Mouse (Mus musculus) CD4-positive, CD25-positive, alpha-beta regulatory T cell, adult 2 months (primary cell): ENCODE measurements around the gene Nusap1.
A peak's percentile ranks its signal among the peaks of the same experiment; 100 is the strongest.
"Not testable (repeated sequence)": the region's sequence is repeated elsewhere in the genome, so short reads cannot be mapped to it uniquely, and the experiment has no call there.

Experiments used
- DNase-seq: peaks from one replicate; pipeline ENCODE4 v3.0.0-alpha.2; 2012; ENCODE audit warnings: low read depth, low spot score

The Nusap1 gene

GRCm38 (mm10) chr2:119618199-119618982 is at the start of gene Nusap1, which contains the start of gene Oip5:
Gene Nusap1 (plus strand): TSS chr2:119618298.
Gene Oip5 (minus strand): TSS chr2:119618469.
- peak; percentile 97 for DNase-seq

- DNase-seq, result no peak
These were observed 45.6 kb upstream of the Nusap1 start for GRCm38 (mm10) chr2:119572471-119572870.

- no peak for DNase-seq
These were observed 36.5 kb upstream of the Nusap1 start for GRCm38 (mm10) chr2:119581571-119581970.

- DNase-seq, result no peak
These were observed 34.7 kb upstream of the Nusap1 start for GRCm38 (mm10) chr2:119583439-119583838.

DNA sequence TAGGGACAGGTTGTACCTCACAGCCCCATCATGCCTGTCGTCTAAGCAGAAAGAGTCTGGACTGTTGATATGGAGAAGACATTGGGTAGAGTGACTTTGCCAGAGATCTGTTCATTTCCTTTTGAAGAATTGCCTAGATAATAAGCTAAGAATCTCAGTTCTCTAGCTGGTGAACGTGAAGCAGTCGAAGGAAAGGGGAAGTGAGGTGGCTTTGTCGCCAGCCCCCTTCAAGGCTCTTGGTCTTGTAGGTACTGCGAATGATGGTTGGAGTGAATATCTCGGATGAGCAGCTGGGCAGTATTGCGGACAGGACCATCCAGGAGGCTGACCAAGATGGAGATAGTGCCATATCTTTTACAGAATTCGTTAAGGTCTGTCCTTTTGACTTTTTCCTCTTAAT is 33.8 kb upstream of the Nusap1 start:
- DNase-seq, result no peak

- peak; percentile 82 for DNase-seq
These were observed 30.7 kb upstream of the Nusap1 start for GRCm38 (mm10) chr2:119587383-119587782.

- DNase-seq, result peak; percentile 36
These were observed 26.9 kb upstream of the Nusap1 start for GRCm38 (mm10) chr2:119591247-119591646.

GRCm38 (mm10) chr2:119593765-119594112 is 24.4 kb upstream of the Nusap1 start:
- DNase-seq, result no peak

DNA sequence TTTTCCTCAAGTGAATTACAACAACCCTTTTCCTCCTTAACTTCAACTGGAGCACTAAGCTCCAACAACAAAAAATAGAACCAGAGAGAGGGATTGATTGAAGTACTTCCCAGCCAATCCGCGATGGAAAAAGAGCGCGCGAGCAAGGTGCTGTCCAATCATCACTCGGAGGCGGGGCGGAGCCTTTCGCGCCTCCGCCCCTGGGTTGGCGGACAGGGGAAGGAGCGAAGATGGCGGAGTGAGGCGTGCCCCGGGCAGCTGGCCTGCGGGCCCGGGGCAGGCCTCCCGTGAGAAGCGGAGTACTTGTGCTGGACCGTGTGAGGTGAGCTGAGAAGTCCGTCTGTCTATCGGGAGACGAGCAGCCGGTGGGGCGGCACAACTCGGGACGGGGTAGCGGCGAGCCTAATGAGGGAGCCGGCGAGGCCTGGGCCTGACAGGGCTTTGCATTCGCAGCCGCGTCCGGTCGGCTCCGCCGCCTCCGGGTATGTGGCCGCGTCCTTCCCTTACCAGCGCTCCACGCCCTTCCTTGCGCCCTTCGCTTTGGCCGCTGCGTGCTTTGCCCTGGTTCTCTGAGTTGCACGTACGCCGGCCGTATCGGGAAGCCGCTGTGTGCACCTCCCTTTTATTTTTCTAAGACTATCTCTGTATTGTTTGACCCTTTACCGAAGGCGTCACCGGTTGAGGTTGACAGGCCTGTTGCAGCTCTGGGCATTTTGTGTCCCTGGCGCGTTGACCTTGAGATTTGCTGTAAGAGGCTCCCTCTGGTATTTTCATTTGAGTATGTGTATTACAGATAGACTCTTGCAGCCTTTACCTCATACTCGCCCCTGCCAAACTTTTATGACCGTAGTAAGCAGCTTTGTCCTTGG is 23.8 kb upstream of the Nusap1 start:
- DNase-seq, result peak; percentile 97

DNA sequence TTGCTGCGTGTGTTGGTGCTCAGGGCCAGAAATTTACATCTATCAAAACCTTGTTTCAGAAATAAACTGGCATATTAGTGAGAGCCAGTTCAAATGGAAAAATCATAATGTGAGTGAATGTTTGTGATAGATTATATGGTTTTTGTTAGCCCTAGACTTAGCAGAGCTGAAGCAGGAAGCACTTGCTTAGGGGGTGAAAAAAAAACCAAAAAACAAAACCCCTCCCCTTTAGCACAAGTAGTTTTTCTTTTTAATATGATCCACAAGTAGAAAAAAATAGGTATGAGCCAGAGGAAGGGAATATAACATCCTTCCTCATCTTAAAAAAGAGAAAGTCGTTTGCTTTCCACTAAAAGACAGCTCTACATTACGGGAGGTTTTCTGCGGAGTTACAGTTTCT is 22.8 kb upstream of the Nusap1 start:
- DNase-seq, result no peak

DNA sequence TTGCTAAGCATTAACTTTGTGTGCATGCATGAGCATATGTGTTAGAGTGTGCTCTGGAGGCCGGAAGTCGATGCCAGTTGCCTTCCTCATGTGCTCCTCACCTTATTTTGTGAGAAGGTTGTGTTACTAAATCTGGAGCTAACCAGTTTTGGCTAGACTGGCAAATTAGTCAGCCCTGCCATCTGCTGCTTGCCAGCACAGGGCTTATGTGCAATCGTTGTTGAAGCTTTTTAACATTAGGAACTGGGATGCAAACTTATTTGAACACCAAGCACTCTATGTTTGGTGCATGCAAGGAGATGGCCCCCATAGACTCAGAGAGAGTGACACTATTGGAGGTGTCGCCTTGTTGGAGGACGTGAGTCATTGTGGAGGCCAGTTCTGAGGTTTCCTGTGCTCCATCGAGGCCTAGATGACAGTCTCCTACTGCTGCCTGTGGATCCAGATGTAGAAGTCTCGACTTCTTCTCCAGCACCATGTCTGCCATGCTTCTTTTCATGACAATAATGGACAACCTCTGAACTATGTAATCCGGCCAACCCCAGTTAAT is 21.2 kb upstream of the Nusap1 start:
- no peak for DNase-seq

DNA sequence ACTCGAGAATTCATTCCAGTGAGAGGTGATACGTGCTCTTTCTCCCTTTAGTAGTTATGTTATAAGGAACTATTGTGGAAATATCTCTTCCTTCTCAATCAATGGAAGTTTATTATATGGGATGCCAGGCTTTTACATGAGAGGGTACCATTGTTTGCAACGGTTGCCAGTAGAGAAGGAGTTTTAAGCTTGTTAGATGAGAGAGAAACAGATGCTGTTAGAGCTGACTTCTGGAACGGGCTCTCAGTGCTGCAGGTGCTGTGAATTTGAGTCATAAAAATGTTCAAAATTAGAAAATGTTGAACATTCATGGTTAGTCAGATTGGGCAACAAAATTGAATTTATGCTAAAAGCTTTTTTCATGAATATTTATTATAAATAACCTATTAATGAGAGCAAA is 17.1 kb upstream of the Nusap1 start:
- DNase-seq, result no peak

GRCm38 (mm10) chr2:119601575-119601974 is 16.5 kb upstream of the Nusap1 start:
- DNase-seq, result not testable (repeated sequence)

GRCm38 (mm10) chr2:119602488-119602887 is 15.6 kb upstream of the Nusap1 start:
- no peak for DNase-seq

- DNase-seq, result no peak
These were observed 14.2 kb upstream of the Nusap1 start for GRCm38 (mm10) chr2:119603909-119604308.

GRCm38 (mm10) chr2:119605361-119605973 is 12.6 kb upstream of the Nusap1 start:
- no peak for DNase-seq

GRCm38 (mm10) chr2:119607023-119607422 is 11.1 kb upstream of the Nusap1 start:
- DNase-seq, result peak; percentile 34

GRCm38 (mm10) chr2:119617841-119618198 is 278 bp upstream of the Nusap1 start:
- no peak for DNase-seq

DNA sequence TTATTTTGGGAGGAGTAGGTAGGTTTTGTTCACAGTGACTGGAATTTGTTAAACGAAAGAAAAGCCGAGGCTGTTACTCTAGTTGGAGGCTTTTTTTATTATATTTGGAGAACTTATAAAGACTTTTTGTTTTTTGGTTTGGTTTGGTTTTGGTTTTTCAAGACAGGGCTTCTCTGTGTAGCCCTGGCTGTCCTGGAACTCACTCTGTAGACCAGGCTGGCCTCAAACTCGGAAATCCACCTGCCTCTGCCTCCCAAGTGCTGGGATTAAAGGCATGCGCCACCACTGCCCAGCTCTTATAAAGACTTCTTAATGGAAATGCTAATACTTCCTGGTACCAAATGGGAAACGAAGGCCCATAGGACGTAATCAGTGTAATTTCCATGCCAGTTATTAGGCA is 904 bp downstream of the Nusap1 start:
- not testable (repeated sequence) for DNase-seq

- no peak for DNase-seq
These were observed 3.2 kb downstream of the Nusap1 start for GRCm38 (mm10) chr2:119621302-119621701.

DNA sequence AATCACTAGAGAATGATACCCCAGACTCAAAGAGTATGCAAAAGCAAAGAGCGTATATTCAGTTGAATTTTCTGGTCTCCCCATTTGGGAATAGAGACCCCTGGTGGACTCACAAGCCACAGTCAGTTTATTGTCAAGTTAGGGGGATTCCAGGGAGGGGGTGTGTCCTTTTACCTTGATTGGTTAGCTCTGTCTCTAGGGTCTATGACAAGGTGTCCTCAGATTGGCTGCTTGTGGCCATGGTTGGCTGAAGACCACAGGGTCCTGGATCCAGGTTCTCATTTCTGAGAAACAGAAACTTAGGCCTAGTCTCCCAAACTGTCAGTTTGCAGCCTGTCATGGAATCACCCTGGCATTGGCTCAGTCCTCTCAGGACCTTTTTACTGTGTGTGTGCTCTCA is 18.7 kb downstream of the Nusap1 start:
- DNase-seq, result peak; percentile 27
